Mouse (Mus musculus) heart, postnatal 0 days (tissue): Measurements from ENCODE around the gene Olfr1513.
"Not testable (repeated sequence)": the region's sequence is repeated elsewhere in the genome, so short reads cannot be mapped to it uniquely, and the experiment has no call there.

Experiments used
- CTCF ChIP-seq: IDR thresholded peaks from 2 replicates; pipeline ENCODE4 v1.5.1; 2016; ENCODE audit warnings: antibody characterized with exemption, control low read depth, low read depth
- EP300 ChIP-seq: IDR thresholded peaks from 2 replicates; pipeline ENCODE4 v1.6.1; 2016; ENCODE audit warnings: antibody characterized with exemption, low read depth

GRCm38 (mm10) chr14:52303517-52303916, 52.7 kb downstream of the Olfr1513 start:
- TF ChIP-seq CTCF, EP300: not testable (repeated sequence)
